Mouse (Mus musculus) CD4-positive helper T cell, adult 2 months (primary cell): ENCODE results near the gene Olfr243.
A peak's percentile ranks its signal among the peaks of the same experiment; 100 is the strongest.
"Not testable (repeated sequence)": the region's sequence is repeated elsewhere in the genome, so short reads cannot be mapped to it uniquely, and the experiment has no call there.

ENCODE experiments used
- DNase-seq: peaks from one replicate; pipeline ENCODE4 v3.0.0-alpha.2; 2012; ENCODE audit warnings: low read depth, missing footprints, low spot score

The Olfr243 gene

GRCm38 (mm10) chr7:103714371-103714770 lies at the start of gene Olfr243:
Gene Olfr243 (plus strand): TSS chr7:103714671.
- no peak for DNase-seq

DNA sequence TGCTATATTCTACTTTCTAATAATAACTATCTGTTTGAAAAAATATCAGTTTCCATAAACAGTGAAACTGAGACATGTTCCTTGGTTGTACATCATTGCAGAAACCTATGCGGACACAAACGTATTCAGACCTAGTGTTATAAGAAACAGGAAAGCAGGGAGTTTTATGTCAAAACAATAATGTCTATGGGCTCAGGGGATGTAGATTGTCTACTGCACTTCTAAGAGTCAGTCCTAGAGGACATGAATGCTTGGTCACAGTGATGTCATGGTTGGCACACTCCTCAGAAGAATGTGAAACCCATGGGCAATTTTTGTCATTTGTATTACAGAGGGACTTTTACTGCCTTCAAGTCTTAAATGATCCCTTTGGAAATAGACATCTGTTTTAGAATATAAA lies 43.4 kb upstream of the Olfr243 start, which contains the start of gene Olfr624:
Gene Olfr624, minus strand, starts transcription at position 101 of the 400 bp plus-strand sequence.
- DNase-seq = no peak

DNA sequence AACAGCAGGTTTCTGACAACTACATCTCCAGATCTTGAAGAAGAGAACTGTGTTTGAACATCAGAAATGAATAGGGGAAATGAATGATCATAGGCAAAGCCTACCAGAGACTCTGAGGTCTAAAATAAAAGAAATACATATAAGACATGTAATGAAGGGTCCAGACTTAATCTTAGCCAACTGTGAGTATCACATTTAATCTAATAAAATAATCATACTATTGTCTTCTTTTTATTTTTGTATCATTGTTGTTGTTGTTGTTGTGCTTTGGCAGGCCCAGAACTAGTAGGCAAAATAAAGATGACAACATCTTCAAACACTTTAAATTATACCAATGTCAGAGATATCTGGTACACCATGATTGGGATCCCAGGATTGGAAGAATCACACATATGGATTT lies 32.1 kb upstream of the Olfr243 start, which contains the start of gene Olfr625-ps1:
Gene Olfr625-ps1, plus strand, starts transcription at position 301 of the 400 bp plus-strand sequence.
- DNase-seq = no peak

DNA sequence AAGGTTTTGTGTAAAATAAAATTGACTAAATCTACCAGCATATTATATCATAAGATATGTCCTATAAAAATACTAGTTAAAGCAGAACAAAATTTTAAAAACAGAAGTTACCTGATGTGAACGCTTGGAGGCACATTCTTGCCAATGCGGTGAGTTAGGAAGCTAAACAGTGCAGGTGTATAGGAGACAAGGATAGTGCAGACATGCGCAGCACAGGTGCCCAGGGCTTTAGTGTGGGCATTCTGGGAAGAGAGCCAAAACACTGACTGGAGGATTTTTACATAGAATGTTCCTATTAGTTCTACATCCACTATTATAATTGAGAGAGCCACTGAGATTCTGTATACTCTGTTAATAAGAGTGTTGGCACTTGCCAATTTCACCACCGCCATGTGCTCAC lies 15.0 kb upstream of the Olfr243 start:
- no peak for DNase-seq

DNA sequence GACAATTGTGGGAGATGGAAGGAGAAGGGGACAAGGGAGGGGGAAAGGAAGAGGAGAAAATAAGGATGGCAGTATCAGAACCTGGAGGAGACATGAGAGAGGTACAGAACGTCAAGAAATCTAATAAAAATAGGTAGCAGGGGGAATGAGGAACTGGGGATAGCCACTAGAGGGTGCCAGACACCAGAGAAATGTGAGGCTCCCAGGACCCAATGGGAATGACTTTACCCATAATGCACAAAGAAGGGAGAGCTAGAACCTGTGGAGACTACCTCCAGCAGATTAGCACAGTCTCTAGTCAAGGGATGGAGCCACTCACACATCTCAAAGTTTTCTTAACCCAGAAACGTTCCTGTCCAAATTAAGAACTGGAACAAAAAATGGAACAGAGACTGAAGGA lies 2.4 kb upstream of the Olfr243 start:
- DNase-seq = peak; percentile 5

GRCm38 (mm10) chr7:103716398-103716797 lies 1.9 kb downstream of the Olfr243 start:
- DNase-seq = not testable (repeated sequence)

- DNase-seq = no peak
These were observed 15.6 kb downstream of the Olfr243 start, which contains the start of gene Olfr628 for GRCm38 (mm10) chr7:103730074-103730473. Gene Olfr628 (plus strand): TSS chr7:103730374.

DNA sequence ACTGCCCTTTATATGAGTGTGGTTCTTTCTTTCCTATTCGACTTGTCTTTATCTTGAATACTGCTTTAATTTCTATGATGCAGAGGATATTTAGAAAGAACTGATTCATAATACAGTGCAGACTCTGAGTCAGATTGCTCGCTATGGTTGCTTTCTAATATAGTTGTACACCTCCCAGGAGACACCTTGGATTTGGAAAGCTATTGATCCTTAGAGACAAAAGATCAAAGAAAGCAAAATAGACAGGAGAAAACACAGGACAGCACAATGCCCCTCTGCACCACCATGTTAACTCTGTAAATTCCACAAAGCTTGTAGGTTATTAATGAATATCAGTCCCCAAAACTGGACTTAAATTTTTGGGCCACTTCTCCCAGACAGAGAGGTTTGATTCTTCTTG lies 30.4 kb downstream of the Olfr243 start, which contains the start of gene Olfr629:
Gene Olfr629, minus strand, starts transcription at position 101 of the 400 bp plus-strand sequence.
- no peak for DNase-seq

DNA sequence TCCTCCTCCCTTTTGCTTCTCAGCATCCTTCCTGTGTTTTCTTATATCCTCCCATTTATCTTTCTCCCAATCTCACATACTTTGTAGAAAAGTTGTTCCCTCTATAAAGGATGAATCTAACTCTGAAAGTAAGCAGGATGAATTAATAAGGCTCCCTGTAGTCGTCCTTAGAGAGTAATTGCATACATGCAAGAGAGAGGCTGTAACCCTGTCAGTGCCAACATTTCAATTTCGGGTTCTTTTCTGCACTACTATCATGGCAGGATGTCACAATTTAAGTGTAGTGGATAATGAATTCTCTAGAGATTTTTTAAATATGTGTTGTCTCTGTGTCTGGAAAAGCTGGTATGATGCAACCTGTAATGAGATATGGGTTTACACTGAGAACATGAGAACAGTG lies 42.8 kb downstream of the Olfr243 start, which contains the start of gene Olfr630:
Gene Olfr630, minus strand, starts transcription at position 101 of the 400 bp plus-strand sequence.
- DNase-seq = no peak

DNA sequence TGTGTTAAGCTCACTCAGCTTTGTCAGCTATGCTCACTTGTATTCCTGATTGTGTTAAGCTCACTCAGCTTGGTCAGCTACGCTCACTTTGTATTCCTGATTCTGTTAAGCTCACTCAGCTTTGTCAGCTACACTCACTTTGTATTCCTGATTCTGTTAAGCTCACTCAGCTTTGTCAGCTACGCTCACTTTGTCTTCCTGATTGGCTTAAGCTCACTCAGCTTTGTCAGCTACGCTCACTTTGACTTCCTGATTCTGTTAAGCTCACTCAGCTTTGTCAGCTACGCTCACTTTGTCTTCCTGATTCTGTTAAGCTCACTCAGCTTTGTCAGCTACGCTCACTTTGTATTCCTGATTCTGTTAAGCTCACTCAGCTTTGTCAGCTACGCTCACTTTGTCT lies 47.7 kb downstream of the Olfr243 start:
- DNase-seq = not testable (repeated sequence)

DNA sequence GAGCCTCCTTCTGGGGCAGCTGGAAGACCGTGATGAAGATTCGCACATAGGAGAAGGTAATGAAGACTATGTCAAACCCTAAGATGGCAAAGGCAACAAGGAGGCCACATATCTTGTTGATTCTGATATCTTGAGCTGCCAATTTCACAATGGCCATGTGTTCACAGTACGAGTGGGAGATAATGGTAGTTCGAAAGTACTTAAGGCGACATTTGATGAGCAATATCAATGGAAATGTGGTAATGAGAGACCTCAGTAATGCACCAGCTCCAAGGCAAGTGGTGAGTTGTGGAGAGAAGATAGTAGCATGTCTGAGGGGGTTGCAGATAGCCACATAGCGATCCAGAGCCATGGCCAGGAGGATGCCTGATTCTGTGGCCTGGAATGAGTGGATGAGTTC lies 53.2 kb downstream of the Olfr243 start:
- DNase-seq = not testable (repeated sequence)
